Mouse (Mus musculus) embryo, embryonic 11 days (tissue): ENCODE measurements at regions not wholly inside any gene's neighbourhood (a gene's known extent, or its start where the extent isn't known, plus 50 kb on each side); places are given as distances from the start of the nearest gene placed in this dataset.
A peak's percentile ranks its signal among the peaks of the same experiment; 100 is the strongest.
"Not testable (repeated sequence)": the region's sequence is repeated elsewhere in the genome, so short reads cannot be mapped to it uniquely, and the experiment has no call there.

Experiments used
- DNase-seq: peaks from one replicate; pipeline ENCODE4 v3.0.0-alpha.2; 2015

DNA sequence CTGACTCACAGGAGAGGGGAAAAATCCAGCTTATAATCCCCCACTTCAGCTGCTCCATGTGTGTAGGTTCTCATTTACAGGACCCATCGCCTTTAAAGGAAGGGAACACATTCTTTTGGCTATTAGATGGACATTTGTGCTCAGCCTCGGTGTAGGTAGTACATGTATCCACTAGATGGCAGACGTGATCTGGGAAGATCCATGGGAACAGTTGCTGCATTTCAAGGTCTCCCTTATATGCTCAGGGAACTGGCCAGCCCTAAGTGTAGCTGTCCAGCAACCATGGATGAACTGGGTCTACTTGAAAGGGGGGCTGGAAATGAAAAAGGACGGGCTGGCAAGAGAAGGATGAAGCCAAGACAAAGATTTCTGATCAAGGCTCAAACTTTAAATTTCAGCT lies 124.0 kb downstream of the Akain1 start:
- DNase-seq, result peak; percentile 80

DNA sequence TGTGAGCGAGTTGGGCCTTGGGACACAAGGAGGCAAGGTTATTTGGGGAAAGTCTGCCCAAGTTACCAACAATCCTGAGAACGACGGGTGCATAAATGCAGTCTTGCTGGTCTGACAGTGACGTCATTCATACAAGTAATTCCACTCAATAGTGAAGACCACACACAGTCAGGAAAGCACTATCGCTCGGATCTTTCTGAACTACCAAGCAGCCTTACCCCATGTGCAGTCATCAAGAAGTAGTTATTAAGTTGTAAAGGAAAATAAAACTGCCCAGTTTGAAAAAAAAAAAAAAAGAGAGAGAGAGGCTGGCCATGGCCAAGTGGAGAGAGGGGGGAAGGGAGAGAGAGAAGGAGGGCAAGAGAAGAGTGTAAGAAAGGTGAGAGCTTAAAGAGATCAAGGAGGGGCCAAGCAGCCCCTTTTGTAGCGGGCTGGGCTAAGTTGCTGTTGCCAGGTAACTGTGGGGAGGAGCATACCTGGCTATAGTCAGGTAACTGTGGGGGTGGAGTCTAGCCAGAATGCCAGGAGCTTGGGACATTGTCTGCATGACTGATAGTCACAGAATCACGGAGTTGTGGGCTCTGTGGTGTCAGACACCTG lies 132.0 kb downstream of the Akain1 start:
- DNase-seq, result not testable (repeated sequence)

DNA sequence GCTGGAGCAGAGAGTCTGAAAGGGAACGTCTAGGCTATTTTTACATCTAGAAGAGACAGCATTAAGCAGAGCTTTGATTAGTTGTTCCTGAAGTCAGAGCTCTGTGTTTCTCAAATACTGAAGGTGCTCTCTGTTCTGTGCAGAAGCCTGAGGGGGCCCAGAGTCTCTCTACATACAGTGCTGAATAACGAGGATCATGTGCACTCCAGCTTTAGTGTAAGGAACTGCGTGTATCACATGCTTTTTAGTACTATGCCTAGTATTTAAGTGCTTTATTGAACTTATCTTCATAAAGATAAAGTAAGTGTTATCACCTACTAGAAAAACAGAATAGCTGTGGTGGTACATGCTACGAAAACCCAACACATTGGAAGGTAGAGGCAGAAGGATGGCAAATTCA lies 151.4 kb downstream of the Akain1 start:
- no peak for DNase-seq

DNA sequence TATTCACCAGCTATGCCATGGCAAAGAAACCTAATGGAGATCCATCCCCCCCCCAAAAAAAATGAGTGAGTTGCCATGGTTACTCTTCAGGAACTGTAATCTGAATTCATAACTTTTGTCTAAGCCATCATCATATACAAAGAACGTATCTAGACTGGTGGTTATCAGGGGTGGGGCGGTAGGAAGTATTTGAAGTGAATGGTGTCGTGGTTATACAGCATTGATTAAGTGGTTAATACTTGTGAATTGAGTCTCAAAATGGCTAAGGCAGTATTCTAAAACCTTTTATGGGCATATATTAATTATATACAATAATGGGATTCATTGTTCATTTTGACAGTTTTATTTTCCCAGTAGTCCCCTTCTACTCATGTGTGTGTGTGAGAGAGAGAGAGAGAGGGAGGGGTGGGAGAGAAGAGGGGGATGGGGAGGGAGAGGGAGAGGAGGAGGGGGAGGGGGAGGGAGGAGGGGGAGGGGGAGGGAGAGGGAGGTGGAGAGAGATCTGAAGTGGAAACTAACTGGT lies 158.7 kb downstream of the Akain1 start:
- no peak for DNase-seq

DNA sequence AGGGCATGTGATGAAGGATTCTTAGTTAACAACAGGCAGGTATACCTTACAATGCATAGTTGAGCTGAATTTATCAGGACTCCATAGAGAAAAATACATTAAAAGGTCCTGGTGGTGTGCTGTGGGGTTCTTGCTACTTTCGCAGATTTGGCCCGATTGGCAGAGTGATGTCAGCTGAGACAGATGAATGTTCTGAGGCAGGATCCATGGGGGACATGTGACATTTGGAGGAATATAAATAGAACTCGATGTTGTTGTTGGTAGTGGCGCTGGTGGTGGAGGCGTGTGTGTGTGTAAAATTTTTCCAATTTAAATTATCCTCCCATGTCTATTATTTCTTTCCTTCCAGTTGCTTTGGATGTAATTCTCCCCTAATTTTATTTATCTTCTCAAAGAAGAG lies 159.3 kb downstream of the Akain1 start:
- no peak for DNase-seq

DNA sequence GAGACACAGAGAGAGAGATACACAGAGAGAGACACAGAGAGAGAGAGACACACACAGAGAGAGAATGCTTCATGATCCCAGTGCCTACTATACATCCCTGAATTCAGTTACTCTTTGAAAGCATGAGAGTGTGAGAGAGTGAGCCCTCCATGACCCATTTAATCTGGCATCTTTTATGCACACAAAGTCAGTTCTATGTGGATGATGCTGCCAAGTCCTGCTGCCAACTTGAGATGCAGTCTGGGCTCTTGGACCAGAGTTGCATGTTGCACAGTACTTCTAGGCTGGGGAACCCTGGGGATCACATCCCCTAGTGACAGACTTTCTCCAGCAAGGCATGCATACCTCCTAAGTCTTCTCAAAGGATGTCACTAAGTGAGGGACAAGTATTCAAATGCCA lies 164.5 kb downstream of the Akain1 start:
- DNase-seq, result no peak

DNA sequence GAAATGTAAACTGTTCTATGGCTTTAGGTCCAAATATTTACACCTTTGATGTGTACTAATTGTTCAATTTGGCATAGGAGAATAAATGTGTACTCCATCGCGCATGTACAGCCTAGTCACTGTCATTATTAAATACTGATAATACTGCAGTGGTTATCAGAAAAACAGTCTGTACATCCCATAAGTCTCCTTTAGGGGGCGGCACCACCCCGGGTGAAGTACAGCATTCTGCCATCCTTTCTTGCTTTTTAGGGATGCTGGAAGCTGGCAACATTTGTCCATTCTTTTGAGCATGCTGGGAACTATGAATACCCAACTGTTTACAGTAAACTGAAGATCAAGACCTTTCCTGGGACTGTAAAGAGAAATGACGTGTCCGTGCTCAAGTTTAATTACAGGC lies 165.6 kb downstream of the Akain1 start:
- peak; percentile 12 for DNase-seq

DNA sequence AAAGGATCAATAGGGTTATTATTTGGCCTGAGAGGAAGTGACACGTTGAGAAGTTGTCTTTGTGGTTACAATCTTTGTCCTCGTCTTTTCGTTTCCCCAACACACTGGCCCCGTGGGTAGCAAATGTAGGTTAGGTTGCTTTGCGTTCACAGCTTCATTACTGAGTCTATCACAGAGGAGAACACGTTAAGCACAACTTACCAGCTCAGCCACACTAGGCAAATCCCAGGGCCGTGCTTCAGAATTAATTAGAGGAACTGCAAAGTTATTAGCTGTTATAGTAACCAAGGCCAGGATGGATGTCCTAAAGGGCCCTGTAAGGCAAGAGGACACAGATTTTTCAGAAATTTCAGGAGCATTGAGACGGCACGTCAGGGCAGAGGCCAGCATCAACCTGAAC lies 166.3 kb downstream of the Akain1 start:
- DNase-seq, result no peak

DNA sequence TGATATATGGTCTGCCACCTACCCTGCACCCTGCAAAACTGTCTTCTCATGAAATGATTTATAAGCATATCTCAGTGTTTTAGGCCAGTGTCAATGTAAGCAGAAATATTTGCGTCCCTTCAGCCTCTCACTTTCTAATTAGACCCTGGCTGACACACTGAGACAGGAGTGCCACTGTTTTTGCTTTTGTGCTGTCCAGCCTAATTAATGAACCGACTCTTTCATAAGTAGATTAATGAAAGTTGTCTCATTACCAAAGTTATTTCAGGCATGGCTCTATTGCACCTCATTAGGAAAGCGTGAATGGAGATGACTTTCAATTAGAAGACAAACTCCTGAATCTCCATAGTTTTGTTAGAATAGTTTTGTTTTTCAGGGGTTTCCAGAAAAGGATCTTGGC lies 192.3 kb downstream of the Akain1 start:
- DNase-seq, result no peak

DNA sequence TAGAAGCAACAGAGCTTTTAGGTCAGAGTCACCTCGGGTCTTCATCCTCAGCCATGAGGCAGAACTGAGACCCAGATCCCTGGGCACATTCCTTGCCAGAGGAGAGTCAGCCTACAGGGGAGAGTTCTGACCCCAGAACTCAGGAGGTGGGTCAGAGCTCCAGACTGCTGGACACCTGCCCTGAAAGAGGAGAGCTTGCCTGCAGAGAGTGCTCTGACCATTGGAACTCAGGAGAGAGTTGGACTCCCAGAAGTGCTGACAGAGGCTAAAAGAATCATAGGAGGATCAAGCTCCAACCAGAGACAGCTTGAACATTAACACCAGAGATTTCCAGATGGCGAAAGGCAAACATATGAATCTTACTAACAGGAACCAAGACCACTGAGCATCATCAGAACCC lies 211.4 kb downstream of the Akain1 start:
- DNase-seq, result not testable (repeated sequence)

DNA sequence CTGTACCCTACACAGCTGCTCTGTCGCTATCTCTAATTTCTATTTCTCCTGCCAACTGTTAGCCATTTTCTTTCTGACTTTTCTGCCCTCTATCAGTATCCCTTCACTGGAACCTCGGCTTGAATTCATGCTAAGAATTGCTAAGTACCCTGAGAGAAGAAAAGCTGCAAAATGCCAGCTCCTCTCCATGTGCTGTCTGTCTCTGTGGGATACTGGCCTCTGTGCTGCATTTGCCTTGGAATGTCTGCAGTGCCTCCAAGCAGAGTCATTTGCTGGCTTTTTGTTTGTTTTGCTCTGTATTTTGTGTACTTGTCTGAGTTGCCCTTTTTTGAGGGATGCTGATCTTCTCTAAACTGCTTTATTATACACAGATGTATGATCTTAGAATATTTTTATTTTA lies 215.5 kb downstream of the Akain1 start:
- DNase-seq, result no peak

DNA sequence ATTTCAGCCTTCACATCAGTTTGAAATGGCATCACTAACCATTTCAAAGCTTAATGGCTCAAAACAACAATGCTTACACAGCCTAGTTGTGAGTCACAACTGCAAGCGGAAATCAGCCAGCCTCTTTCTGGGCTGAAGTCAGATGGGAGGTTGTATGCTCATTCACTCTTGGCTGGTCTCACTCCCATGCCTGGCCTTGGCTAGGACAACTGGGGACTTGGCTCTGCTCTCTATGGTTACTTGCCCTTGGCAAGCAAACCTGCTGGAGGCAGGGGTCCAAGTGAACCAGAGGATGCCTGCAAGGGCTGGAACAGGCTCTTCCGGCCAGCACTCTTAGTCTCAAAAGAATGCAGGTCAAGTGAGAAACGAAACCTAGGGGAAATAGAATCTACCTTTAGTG lies 233.4 kb downstream of the Akain1 start:
- no peak for DNase-seq

DNA sequence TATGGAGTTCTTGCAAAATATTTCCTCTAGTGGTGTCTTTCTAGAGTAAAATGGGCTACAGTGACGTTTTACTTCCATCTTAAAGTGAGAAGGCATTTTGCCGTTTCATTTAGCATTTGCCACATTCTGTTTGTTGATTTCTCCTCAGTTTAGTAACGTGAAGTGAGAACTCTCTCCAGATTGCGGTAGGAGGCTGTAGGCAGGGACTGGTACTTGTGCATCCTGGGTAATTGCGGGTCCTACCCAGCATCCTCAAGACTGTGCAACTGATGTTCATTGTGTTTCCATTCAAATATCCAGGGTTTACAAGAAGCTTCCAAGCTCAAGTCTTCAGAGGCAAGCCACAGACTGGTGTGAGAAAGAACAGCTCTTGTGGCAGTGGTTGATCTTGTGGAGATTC lies 244.0 kb downstream of the Akain1 start:
- no peak for DNase-seq

DNA sequence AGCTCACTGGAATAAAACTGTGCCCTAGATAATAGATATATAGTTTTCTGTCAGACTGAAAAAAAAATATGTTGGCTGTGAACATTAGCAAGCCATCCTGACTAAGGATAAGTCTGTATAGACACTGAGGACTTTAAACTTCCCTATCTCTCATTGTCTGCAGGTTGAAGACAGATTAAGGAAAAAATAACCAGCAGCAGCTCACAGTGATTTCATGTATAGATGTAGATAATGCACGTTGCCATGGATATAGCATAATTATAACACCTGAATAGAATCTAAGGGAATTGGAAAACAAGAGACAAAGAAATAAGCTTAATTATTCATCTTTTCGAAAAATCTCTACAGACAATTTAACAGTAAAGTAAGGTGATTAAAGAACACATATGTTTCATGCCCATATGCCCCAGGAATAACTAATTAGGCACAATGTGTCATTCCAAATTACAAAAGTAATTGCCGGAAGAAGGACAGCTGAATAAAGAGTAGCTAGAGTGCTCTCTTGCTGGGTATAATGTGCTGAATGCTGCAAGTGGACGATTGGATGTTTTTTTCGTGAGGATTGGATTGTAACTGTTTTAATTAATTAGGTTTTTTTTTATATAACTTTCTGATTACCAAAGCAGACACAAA lies 246.6 kb downstream of the Akain1 start:
- DNase-seq, result no peak

DNA sequence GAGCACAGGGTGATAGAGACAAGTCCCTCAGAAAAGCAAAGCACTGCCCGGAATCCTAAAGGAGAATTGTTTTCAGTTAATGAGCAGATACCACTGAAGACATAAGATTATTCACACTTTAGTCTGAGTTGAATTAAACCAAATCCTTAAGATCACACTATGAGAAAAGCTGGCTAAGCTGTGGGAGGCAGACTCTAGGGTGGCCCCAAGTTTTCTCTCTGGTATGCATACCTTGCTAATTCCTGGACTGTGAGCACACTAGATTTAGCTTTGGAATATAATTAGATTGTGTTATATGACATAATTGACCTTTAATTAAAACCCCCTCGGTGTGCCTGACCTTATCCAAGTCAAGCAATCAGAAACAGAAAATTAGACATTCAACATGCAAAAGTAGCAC lies 247.3 kb downstream of the Akain1 start:
- no peak for DNase-seq

DNA sequence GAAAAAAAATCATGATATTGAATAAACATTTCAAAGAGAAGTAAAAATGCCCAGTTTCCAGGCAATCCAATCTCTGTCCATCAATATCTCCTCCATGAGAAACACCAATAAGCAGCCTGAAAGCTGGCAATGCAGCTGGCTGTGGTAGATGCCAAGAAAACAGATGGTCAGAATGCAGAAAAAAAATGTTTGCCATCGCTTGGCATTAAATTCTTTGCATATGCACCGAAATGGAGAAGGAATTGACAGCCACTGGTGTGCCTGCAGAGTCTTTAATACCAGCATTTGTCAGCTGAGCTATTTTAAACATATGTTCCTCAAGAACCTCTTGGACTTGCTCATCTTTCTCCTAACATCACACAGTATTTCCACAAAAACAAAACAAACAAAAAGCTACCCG lies 256.2 kb downstream of the Akain1 start:
- no peak for DNase-seq

DNA sequence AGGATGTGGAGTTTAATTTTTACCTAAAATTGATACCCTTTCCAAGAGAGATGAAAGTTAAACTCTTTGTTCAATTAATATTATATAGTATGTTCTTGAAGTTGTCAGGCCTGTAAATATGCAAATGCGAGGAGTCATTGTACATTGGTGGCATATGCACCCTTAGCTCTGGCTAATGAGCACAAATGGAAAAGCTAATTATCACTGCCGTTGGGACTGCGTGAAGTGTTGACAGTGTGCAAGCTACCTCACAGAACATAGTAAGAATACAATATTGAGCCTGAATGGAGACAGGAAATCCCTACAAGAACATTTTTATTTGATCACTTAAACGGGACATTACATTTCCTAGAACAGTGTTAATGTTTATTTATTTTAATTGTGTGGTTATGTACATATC lies 241.5 kb upstream of the Dlgap1 start:
- DNase-seq, result no peak

DNA sequence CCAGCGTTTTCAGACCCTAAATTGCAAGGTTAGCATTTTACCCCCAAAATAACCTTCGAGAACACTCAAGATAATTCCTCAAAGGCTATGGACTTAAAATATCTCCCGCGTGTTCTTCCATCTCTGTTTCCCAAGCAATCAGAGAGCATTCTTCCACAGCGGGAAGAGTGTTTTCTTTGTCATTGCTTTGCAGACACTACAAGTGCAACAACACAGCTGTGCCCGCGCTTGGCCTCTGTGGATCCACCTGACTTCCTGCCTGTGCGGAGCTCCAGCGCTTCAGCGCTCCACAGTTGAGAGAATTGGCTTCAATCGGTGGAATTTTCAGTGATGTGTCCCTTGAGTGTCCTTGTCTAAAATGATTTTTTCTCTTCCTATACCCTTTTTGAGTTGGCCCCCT lies 235.9 kb upstream of the Dlgap1 start:
- DNase-seq, result no peak

DNA sequence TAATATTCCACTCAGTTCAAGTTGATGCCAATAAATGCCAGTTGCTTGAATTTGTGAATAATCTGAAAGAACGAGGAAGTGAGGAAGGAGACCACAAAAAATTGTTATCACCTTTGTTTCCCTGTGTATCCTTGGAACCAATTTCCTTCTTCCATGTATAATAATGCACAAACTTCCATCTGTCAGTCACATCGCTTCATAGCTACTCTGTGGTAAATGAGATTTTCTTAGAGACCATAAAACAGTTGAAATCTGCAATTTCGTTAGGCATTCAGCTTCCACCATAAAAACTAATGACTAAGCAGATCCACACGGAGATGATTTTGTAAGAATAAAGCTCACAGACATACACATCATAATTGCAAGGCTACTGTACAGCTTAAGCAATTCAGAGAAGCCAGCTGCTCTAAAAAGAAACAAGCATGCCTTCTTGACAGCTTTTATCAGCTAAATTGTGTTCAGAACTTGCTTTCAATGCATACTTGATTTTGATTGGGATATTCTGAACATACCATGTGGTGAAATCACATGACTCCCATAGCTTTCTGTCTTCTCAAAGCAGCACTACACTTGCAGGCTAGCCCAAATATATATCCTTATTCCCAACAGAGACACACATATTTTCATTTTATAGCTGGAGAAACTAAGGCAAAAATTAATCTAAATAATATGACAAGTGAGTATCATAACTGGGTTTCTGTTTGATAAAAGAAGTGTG lies 232.3 kb upstream of the Dlgap1 start:
- no peak for DNase-seq

DNA sequence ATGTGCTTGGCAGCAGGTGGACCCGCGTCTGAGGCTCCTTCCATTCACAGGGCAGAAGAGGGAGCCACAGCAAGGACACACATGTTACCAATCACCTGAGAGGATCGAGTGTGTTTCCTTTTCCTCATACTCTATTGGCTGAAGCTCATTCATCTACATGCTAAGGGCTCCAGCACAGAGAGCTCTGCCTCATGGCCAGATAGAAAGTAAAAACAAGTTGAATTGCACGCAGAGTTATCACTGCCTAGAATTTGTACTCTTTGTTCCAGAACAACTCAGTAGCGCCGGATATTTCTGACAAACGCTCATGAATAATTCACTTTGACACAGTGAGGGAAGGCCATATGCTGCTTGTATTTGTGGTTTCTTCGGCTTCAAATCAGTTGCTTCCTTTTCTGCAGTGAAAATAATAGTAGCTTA lies 199.9 kb upstream of the Dlgap1 start:
- DNase-seq, result peak; percentile 3

DNA sequence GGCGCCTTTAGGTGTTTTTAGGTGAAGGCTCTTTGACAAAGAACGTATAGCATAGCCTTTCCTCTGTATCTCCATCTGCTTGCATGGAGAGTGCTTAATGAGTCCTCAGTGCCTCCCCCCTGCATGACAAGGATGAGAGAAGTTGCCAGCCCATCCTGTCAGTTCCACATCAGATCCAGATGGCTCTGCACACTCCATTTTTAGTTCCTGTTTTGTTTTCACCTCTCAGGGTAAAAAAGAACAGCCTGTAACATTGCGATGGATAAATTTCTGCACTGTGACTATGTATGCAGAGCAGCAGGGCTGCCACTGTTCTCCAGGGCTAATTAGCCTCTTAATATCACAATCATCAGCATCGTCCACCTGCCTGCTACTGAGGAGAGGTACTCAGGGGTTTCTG lies 198.8 kb upstream of the Dlgap1 start:
- no peak for DNase-seq

DNA sequence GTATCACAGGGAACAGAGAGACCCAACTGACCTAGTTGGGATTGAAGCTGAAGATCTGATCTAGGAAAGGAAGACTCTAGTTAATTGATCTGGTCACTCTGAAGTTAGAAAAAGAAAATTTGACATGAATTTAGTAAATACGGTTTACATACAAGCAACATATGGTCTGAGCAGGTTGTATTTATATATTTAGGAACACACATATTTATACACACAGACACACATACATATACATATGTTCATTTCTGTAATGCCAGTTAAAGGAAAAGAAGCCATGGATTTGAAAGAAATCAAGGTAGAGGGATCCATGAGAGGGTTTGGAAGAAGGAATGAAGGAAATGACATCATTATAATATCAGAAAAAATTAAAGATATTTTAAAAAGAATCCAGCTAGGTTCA lies 187.7 kb upstream of the Dlgap1 start:
- no peak for DNase-seq

DNA sequence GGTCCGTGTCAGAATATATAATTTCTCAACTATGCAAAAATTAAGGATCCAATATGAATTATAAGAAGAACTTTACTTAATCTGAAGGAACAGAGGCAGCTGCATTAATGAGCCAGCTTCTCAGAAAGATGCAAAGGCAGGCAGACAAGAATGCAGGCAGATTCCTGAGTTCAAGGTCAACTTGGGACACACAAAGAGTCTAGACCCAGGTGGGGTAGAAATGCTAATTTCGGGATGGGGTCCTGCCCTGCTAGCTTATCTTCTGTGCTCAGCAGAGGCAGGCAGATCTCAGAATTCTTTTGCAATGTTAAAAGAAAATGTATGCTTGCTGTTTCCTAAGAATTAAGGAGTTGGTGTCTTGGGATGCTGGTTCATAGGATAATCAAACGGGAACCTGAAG lies 181.9 kb upstream of the Dlgap1 start:
- DNase-seq, result no peak

DNA sequence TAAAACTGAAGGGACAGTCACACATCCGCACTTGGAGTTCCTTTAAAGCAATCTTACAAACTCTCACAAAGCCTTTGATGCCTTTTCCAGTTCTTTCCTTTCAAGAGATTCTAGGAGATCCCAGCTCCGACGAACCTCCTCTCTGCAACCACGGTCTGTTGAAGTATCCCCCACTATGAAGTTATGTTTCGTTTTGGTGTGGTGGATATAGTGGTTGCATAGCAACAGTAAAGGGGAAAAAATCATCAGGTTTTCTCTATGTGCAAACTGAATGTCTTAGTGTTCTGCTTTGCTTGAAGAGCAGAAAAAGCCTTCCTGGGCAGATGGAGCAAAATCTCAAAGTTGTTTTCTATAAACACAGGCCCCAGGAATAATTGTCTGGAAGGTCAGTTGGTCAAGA lies 147.4 kb upstream of the Dlgap1 start:
- DNase-seq, result no peak
